Mouse (Mus musculus): ENCODE results near the gene Adcy1.

GRCm38 (mm10) chr11:7210343-7210742, 147.1 kb downstream of the Adcy1 start:
- TF ChIP-seq CHD2 (IDR thresholded peaks at IDR 0.05; ENCODE audit: low read depth, low read length), result no peak
- no peak for TF ChIP-seq HCFC1 (IDR thresholded peaks at IDR 0.05; ENCODE audit: borderline replicate concordance, insufficient read depth, low read length)
- peak; percentile 78 for TF ChIP-seq ZC3H11A (IDR thresholded peaks at IDR 0.05; ENCODE audit: borderline replicate concordance, low read depth, low read length)
- no peak for TF ChIP-seq MAFK (IDR thresholded peaks at IDR 0.05; ENCODE audit: insufficient read depth, low read depth, low read length)

Data from ES-E14 (cell line).